In genomic region chr1:64956479-64956961, GRCm38 (mm10) we compare ENCODE assay signal across 8 mouse cellular contexts. TPM values are rescaled to one million over a fixed set of nuclear protein-coding genes. Genes with fewer than 3 reads are reported as not detected.
DNase-seq lines count a peak whose midpoint lies in the region; ATAC-seq and TF ChIP-seq lines count a peak whose summit lies in the region.

Gene Plekhm3 (minus strand): TSS chr1:64956824.

- peak; percentile 66 to 76; a peak in 3 of 4 replicates for TF ChIP-seq POLR2A in MEL (IDR thresholded peaks at IDR 0.05; ENCODE audit: control insufficient read depth in 1 of 2, insufficient read depth in 1 of 2, low read depth in 1 of 2, low read length in 2 of 2, poor library complexity in 1 of 2)
- peak; percentile 60; the same call in 1 of the 2 replicates for TF ChIP-seq POLR2A in cerebellum, adult 2 months (IDR thresholded peaks at IDR 0.05; ENCODE audit: borderline replicate concordance, insufficient read depth, low read length)
- TF ChIP-seq POLR2A in lung, adult 2 months (IDR thresholded peaks at IDR 0.05; ENCODE audit: borderline replicate concordance, extremely low read depth, low read depth, low read length), result peak; percentile 73

- no peaks in the 10 kb centered on the region for H3K9me3 ChIP-seq in MEL (replicated peaks; ENCODE audit: insufficient read depth, low read length)
- no peaks in the 10 kb centered on the region for H3K9me3 ChIP-seq in forebrain, postnatal 0 days (ENCODE audit: low read length)
- H3K9me3 ChIP-seq in neural tube, embryonic 15.5 days (replicated peaks), result no peaks in the 10 kb centered on the region

- no peak for TF ChIP-seq RAD21 in MEL (IDR thresholded peaks at IDR 0.05; ENCODE audit: low read depth, low read length)

- no peaks in the 10 kb centered on the region; a peak in 1 of 4 replicates for H3K27me3 ChIP-seq in MEL (ENCODE audit: control insufficient read depth in 1 of 2, insufficient read depth in 2 of 2, low read length in 2 of 2)
- no peaks in the 10 kb centered on the region for H3K27me3 ChIP-seq in cerebellum, adult 2 months (ENCODE audit: control insufficient read depth, insufficient read depth, low read length)
- no peaks in the 10 kb centered on the region for H3K27me3 ChIP-seq in forebrain, postnatal 0 days (ENCODE audit: insufficient read depth, low read length)
- no peaks in the 10 kb centered on the region for H3K27me3 ChIP-seq in neural tube, embryonic 15.5 days (replicated peaks)

- DNase-seq in MEL (ENCODE audit: low read depth, low spot score), result peak; percentile 90
- peak; percentile 88 to 93 for DNase-seq in cerebellum, adult 2 months
- DNase-seq in forebrain, postnatal 0 days, result peak; percentile 87
- peak; percentile 87 for DNase-seq in heart, postnatal 4 days
- peak; percentile 85 to 86 for DNase-seq in layer of hippocampus, adult 2 months (ENCODE audit: low spot score in 2 of 2)
- peak; percentile 79 for DNase-seq in lung, adult 2 months
- DNase-seq in testis, postnatal 10 days (ENCODE audit: low spot score), result peak; percentile 86

- peak; percentile 97 for ATAC-seq in forebrain, postnatal 0 days
- peak; percentile 97 for ATAC-seq in neural tube, embryonic 15.5 days (ENCODE audit: low FRiP score)

- H3K36me3 ChIP-seq in MEL (ENCODE audit: control insufficient read depth in 1 of 2, insufficient read depth in 2 of 2, low read length in 2 of 2), result no peaks in the 10 kb centered on the region; a peak in 1 of 4 replicates
- no peaks in the 10 kb centered on the region for H3K36me3 ChIP-seq in forebrain, postnatal 0 days (ENCODE audit: insufficient read depth)
- no peaks in the 10 kb centered on the region for H3K36me3 ChIP-seq in neural tube, embryonic 15.5 days

- no peak within 1 kb of the TSS for H3K27ac ChIP-seq in MEL (ENCODE audit: control insufficient read depth, low read depth, low read length)
- H3K27ac ChIP-seq in cerebellum, adult 2 months (ENCODE audit: insufficient read depth, low read length), result peak within 1 kb of the TSS; percentile 71
- H3K27ac ChIP-seq in forebrain, postnatal 0 days (ENCODE audit: low read depth, low read length), result peak within 1 kb of the TSS; percentile 87
- H3K27ac ChIP-seq in layer of hippocampus, adult 2 months, result peak within 1 kb of the TSS; percentile 91
- H3K27ac ChIP-seq in neural tube, embryonic 15.5 days (replicated peaks), result peak within 1 kb of the TSS; percentile 88

- peak within 1 kb of the TSS; percentile 56 for H3K4me2 ChIP-seq in forebrain, postnatal 0 days (ENCODE audit: low read depth)
- peak within 1 kb of the TSS; percentile 65 for H3K4me2 ChIP-seq in neural tube, embryonic 15.5 days

- peak within 1 kb of the TSS; percentile 89 for H3K9ac ChIP-seq in MEL (ENCODE audit: control insufficient read depth, low read depth, low read length, poor library complexity, severe bottlenecking)
- H3K9ac ChIP-seq in forebrain, postnatal 0 days, result peak within 1 kb of the TSS; percentile 88
- peak within 1 kb of the TSS; percentile 85 for H3K9ac ChIP-seq in neural tube, embryonic 15.5 days (replicated peaks)

- peaks cover 0 to 3% of the 10 kb centered on the region in 2 experiments; a peak in 2 of 4 replicates for H3K4me1 ChIP-seq in MEL (ENCODE audit: control insufficient read depth in 1 of 2, insufficient read depth in 2 of 2, low read length in 2 of 2)
- H3K4me1 ChIP-seq in cerebellum, adult 2 months (ENCODE audit: control insufficient read depth, insufficient read depth, low read length), result peaks cover 3% of the 10 kb centered on the region; the same call in 1 of the 2 replicates
- H3K4me1 ChIP-seq in forebrain, postnatal 0 days (ENCODE audit: insufficient read depth), result no peaks in the 10 kb centered on the region
- peaks cover 2% of the 10 kb centered on the region; the same call in 1 of the 2 replicates for H3K4me1 ChIP-seq in lung, adult 2 months (ENCODE audit: control insufficient read depth, insufficient read depth, low read length)
- peaks cover 5% of the 10 kb centered on the region for H3K4me1 ChIP-seq in neural tube, embryonic 15.5 days

- under 1% methylated on average over 41 of the region's 43 CpGs for WGBS in cerebellum, adult 2 months
- under 1% methylated on average over 43 of the region's 43 CpGs for WGBS in forebrain, postnatal 0 days
- WGBS in lung, adult 2 months, result 1% methylated on average over 42 of the region's 43 CpGs
- WGBS in neural tube, embryonic 15.5 days, result under 1% methylated on average over 41 of the region's 43 CpGs

- TF ChIP-seq CTCF in MEL (IDR thresholded peaks at IDR 0.05 in 2 of 3, conservative IDR thresholded peaks at IDR 0.05 in 1 of 3; ENCODE audit: control insufficient read depth in 1 of 3, insufficient read depth in 1 of 3, low read depth in 2 of 3, low read length in 3 of 3, poor library complexity in 1 of 3, severe bottlenecking in 1 of 3), result no peak
- no peak for TF ChIP-seq CTCF in cerebellum, adult 2 months (IDR thresholded peaks at IDR 0.05; ENCODE audit: borderline replicate concordance, insufficient read depth, low read depth, low read length)
- TF ChIP-seq CTCF in forebrain, postnatal 0 days (IDR thresholded peaks at IDR 0.05; ENCODE audit: low read depth), result no peak
- TF ChIP-seq CTCF in layer of hippocampus, adult 2 months (conservative IDR thresholded peaks at IDR 0.05), result no peak
- TF ChIP-seq CTCF in lung, adult 2 months (IDR thresholded peaks at IDR 0.05; ENCODE audit: insufficient read depth, low read length), result no peak

- no peak for TF ChIP-seq EP300 in MEL (IDR thresholded peaks at IDR 0.05; ENCODE audit: low read depth in 1 of 2, low read length in 2 of 2)

- H3K79me2 ChIP-seq in MEL (ENCODE audit: control insufficient read depth, insufficient read depth, low read length, poor library complexity), result peaks cover 2% of the 10 kb centered on the region; the same call in 1 of the 2 replicates

- peak within 1 kb of the TSS; percentile 75 to 84 for H3K4me3 ChIP-seq in MEL (ENCODE audit: control insufficient read depth in 1 of 2, insufficient read depth in 1 of 2, low read depth in 2 of 2, low read length in 2 of 2)
- peak within 1 kb of the TSS; percentile 81 for H3K4me3 ChIP-seq in cerebellum, adult 2 months (replicated peaks; ENCODE audit: insufficient read depth, low read depth, low read length)
- peak within 1 kb of the TSS; percentile 68 for H3K4me3 ChIP-seq in forebrain, postnatal 0 days (ENCODE audit: low read depth, low read length)
- peak within 1 kb of the TSS; percentile 95 for H3K4me3 ChIP-seq in layer of hippocampus, adult 2 months
- peak within 1 kb of the TSS; percentile 65 for H3K4me3 ChIP-seq in lung, adult 2 months (replicated peaks; ENCODE audit: extremely low read depth, low read depth, low read length)
- H3K4me3 ChIP-seq in neural tube, embryonic 15.5 days (replicated peaks), result peak within 1 kb of the TSS; percentile 71

TF ChIP-seq in MEL, 35 proteins besides CTCF, POLR2A, EP300 and RAD21:
- TF ChIP-seq POLR2AphosphoS2 (IDR thresholded peaks at IDR 0.05; ENCODE audit: low read length) (no peak), HCFC1 (IDR thresholded peaks at IDR 0.05; ENCODE audit: low read depth, low read length) (peak; percentile 82), GATA1 (IDR thresholded peaks at IDR 0.05; ENCODE audit: low read depth, low read length) (peak; percentile 35; the same call in 1 of the 2 replicates), TCF12 (IDR thresholded peaks at IDR 0.05; ENCODE audit: low read depth, low read length) (peak; percentile 57), MAZ (IDR thresholded peaks at IDR 0.05; ENCODE audit: low read depth, low read length) (peak; percentile 87; the same call in 1 of the 2 replicates), MAX (IDR thresholded peaks at IDR 0.05; ENCODE audit: low read length) (0 out of 2 replicates have a peak, but pooled peaks have one; percentile 32), SIN3A (IDR thresholded peaks at IDR 0.05; ENCODE audit: low read length) (peak; percentile 82), ELF1 (IDR thresholded peaks at IDR 0.05; ENCODE audit: low read depth, low read length) (peak; percentile 32; the same call in 1 of the 2 replicates), TBP (IDR thresholded peaks at IDR 0.05; ENCODE audit: low read depth, low read length) (peak; percentile 67), NELFE (IDR thresholded peaks at IDR 0.05; ENCODE audit: low read depth, low read length) (peak; percentile 50; the same call in 1 of the 2 replicates), POLR2AphosphoS5 (IDR thresholded peaks at IDR 0.05; ENCODE audit: borderline replicate concordance, low read depth, low read length) (no peak), MYC (IDR thresholded peaks at IDR 0.05; ENCODE audit: low read depth, low read length) (no peak)
TF ChIP-seq in MEL: peak in this region for 9.

RNA-seq across cellular contexts. Expression of gene Plekhm3, which starts in this region (rescaled TPM):
- 1.7 and 1.8 TPM in 2 replicates for total RNA-seq in MEL (2012; rRNA removed)
- polyA plus RNA-seq in MEL (2012; ENCODE audit: insufficient read depth in 1 of 2, insufficient read length in 2 of 2, low read depth in 1 of 2, low replicate concordance in 2 of 2, missing spikeins in 1 of 2), result 1 to 10 TPM in 1 of 2 experiments, not detected in 1; 2.0 TPM
- 14.5 and 16.1 TPM in 2 replicates for polyA plus RNA-seq in cerebellum, adult 2 months (2012; rRNA removed)
- 9.9 and 13.2 TPM in 2 replicates for total RNA-seq in forebrain, postnatal 0 days (2014; rRNA removed)
- polyA plus RNA-seq in forebrain, postnatal 0 days (2015; fragmentation: Nextera tagmentation; extraction: Ambion mirVana), result 2.5 and 5.3 TPM in 2 replicates
- total RNA-seq in heart, postnatal 4 days (2021), result 10 to 100 TPM in 1 of 2 experiments, 1 to 10 TPM in 1; 8.3 to 10.2 TPM
- total RNA-seq in layer of hippocampus, adult 2 months (2021), result 10 to 100 TPM; 35.6 to 36.0 TPM
- polyA plus RNA-seq in lung, adult 2 months (2012; rRNA removed), result 6.9 and 10.5 TPM in 2 replicates
- polyA plus RNA-seq in neural tube, embryonic 15.5 days (2015; fragmentation: Nextera tagmentation; extraction: Ambion mirVana), result 10.8 and 12.0 TPM in 2 replicates
